In the genomic region with DNA sequence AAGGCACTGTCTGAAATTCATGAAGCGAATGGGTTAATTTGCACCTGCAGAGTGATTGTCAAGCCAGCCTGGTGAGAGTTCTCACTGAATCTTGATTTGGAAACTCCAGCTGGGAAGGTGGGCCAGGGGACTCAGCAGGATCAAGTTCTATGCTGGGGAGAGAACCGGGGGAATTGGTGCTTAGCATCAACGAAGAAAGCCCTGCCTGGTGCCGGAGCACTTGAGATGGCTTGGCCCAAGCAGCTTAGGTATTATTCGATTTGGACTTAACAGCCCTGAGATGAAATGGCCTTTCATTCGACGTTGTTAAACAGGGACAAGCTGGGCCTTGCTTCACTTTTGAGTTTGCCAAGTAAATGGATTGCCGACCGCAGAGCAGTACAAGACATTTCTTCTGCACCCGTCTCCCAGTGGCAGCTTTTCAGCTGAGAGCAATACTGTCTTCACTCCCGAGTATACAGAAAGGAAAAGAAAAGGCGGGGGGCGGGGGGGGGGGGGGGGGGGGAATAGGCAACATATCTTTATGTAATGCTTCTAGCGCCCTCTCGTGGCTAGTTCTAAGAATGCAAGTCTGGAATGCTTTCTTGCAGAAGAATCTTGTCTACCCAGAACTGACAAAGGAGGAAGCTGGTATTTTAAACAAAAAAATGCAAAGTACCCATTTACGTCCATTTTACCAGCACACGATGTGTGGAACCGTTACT, we compare ENCODE assay signal across 8 mouse cellular contexts.
DNase-seq lines count a peak whose midpoint lies in the region; ATAC-seq and TF ChIP-seq lines count a peak whose summit lies in the region.

No protein-coding gene starts in this region.

- H3K36me3 ChIP-seq in embryonic facial prominence, embryonic 13.5 days, result no peaks in the 10 kb centered on the region
- H3K36me3 ChIP-seq in kidney, adult 2 months (ENCODE audit: control insufficient read depth, insufficient read depth, low read length), result no peaks in the 10 kb centered on the region
- no peaks in the 10 kb centered on the region for H3K36me3 ChIP-seq in limb, embryonic 10.5 days
- H3K36me3 ChIP-seq in midbrain, embryonic 12.5 days, result no peaks in the 10 kb centered on the region

- DNase-seq in adrenal gland, postnatal 36 days, result peak; percentile 75 to 82
- peak; percentile 73 for DNase-seq in heart, adult 8-10 months (ENCODE audit: low spot score)
- DNase-seq in kidney, adult 2 months, result peak; percentile 79
- DNase-seq in limb, embryonic 10.5 days (ENCODE audit: low spot score), result peak; percentile 84
- peak; percentile 11 for DNase-seq in spleen, adult 12 weeks (ENCODE audit: low spot score)

- H3K4me2 ChIP-seq in embryonic facial prominence, embryonic 13.5 days, result peak overlapping the region; percentile 56
- H3K4me2 ChIP-seq in midbrain, embryonic 12.5 days (replicated peaks), result peak overlapping the region; percentile 51

- H3K9ac ChIP-seq in embryonic facial prominence, embryonic 13.5 days, result peak overlapping the region; percentile 60
- H3K9ac ChIP-seq in midbrain, embryonic 12.5 days (replicated peaks), result no peak overlapping the region

- H3K27ac ChIP-seq in embryonic facial prominence, embryonic 13.5 days, result no peak overlapping the region
- no peak overlapping the region for H3K27ac ChIP-seq in kidney, adult 2 months (ENCODE audit: insufficient read depth, low read depth, low read length)
- H3K27ac ChIP-seq in limb, embryonic 10.5 days, result no peak overlapping the region
- no peak overlapping the region for H3K27ac ChIP-seq in midbrain, embryonic 12.5 days (replicated peaks)

- H3K27me3 ChIP-seq in embryonic facial prominence, embryonic 13.5 days, result 0 out of 2 replicates have a peak, but pooled peaks cover 4% of the 10 kb centered on the region
- no peaks in the 10 kb centered on the region for H3K27me3 ChIP-seq in kidney, adult 2 months (replicated peaks; ENCODE audit: control insufficient read depth, insufficient read depth, low read length)
- H3K27me3 ChIP-seq in limb, embryonic 10.5 days (ENCODE audit: low read depth, poor library complexity, severe bottlenecking), result 0 out of 2 replicates have a peak, but pooled peaks cover 7% of the 10 kb centered on the region
- peaks cover 8% of the 10 kb centered on the region; the same call in 1 of the 2 replicates for H3K27me3 ChIP-seq in midbrain, embryonic 12.5 days

- no peaks in the 10 kb centered on the region for H3K9me3 ChIP-seq in embryonic facial prominence, embryonic 13.5 days
- no peaks in the 10 kb centered on the region for H3K9me3 ChIP-seq in limb, embryonic 10.5 days (replicated peaks)
- no peaks in the 10 kb centered on the region for H3K9me3 ChIP-seq in midbrain, embryonic 12.5 days

- WGBS in embryonic facial prominence, embryonic 13.5 days, result 4% methylated on average over 16 of the region's 18 CpGs
- WGBS in kidney, adult 2 months, result 7% methylated on average over 16 of the region's 18 CpGs
- WGBS in limb, embryonic 10.5 days, result 3% methylated on average over 16 of the region's 18 CpGs
- 3% methylated on average over 15 of the region's 18 CpGs for WGBS in midbrain, embryonic 12.5 days

- no peak for TF ChIP-seq CTCF in kidney, adult 2 months (conservative IDR thresholded peaks at IDR 0.05; ENCODE audit: insufficient read depth, insufficient read length, low read depth, low read length)

- TF ChIP-seq POLR2A in kidney, adult 2 months (IDR thresholded peaks at IDR 0.05; ENCODE audit: low read depth, low read length), result no peak

- peak; percentile 67; the same call in 1 of the 2 replicates for ATAC-seq in embryonic facial prominence, embryonic 13.5 days (ENCODE audit: insufficient number of reproducible peaks, insufficient read depth, low FRiP score, low TSS enrichment, low read depth)
- peak; percentile 74 for ATAC-seq in midbrain, embryonic 12.5 days (ENCODE audit: low FRiP score, low read depth)
- no peak for ATAC-seq in erythroid progenitor cell, adult 5-6 weeks (replicated peaks; ENCODE audit: low FRiP score, poor library complexity, severe bottlenecking)

- H3K4me3 ChIP-seq in embryonic facial prominence, embryonic 13.5 days, result peak overlapping the region; percentile 30
- H3K4me3 ChIP-seq in kidney, adult 2 months (ENCODE audit: insufficient read depth, low read depth, low read length), result peak overlapping the region; percentile 17; the same call in 1 of the 2 replicates
- H3K4me3 ChIP-seq in limb, embryonic 10.5 days, result peak overlapping the region; percentile 42
- H3K4me3 ChIP-seq in midbrain, embryonic 12.5 days, result peak overlapping the region; percentile 14

- H3K4me1 ChIP-seq in embryonic facial prominence, embryonic 13.5 days, result peaks cover 9% of the 10 kb centered on the region; the same call in 1 of the 2 replicates
- no peaks in the 10 kb centered on the region for H3K4me1 ChIP-seq in kidney, adult 2 months (ENCODE audit: control insufficient read depth, insufficient read depth, low read length)
- 0 out of 2 replicates have a peak, but pooled peaks cover 3% of the 10 kb centered on the region for H3K4me1 ChIP-seq in limb, embryonic 10.5 days
- H3K4me1 ChIP-seq in midbrain, embryonic 12.5 days, result peaks cover 18% of the 10 kb centered on the region

Comparison
In these comparisons a context has a peak if more than half of its experiments do, and no peak if none do; other contexts are left out.
1. DNase-seq: peak in every context shown above with its lines; median percentile 84 in limb, embryonic 10.5 days; 79 in kidney, adult 2 months; 78 in adrenal gland, postnatal 36 days; 73 in heart, adult 8-10 months; 11 in spleen, adult 12 weeks.